Mouse (Mus musculus): Measurements from ENCODE around the gene Hist1h2bb. TPM values are rescaled to one million over a fixed set of nuclear protein-coding genes. Genes with fewer than 3 reads are reported as not detected.
"Not testable (repeated sequence)": the region's sequence is repeated elsewhere in the genome, so short reads cannot be mapped to it uniquely, and the experiment has no call there.

Gene Hist1h2bb
- total and polyA plus RNA-seq, 3 experiments: 3.2 to 2,278 TPM; not detected in 1

- Histone ChIP-seq H3K4me1 (ENCODE audit: control insufficient read depth in 1 of 2, insufficient read depth in 2 of 2, low read length in 2 of 2) (peaks cover 6 to 18% of the 10 kb centered on the region in 2 experiments), H3K9ac (ENCODE audit: control insufficient read depth, low read depth, low read length, poor library complexity, severe bottlenecking) (peak overlapping the region; percentile 85), H3K79me2 (ENCODE audit: control insufficient read depth, insufficient read depth, low read length, poor library complexity) (no peaks in the 10 kb centered on the region; the same call in 1 of the 2 replicates), H3K9me3 (replicated peaks; ENCODE audit: insufficient read depth, low read length) (no peaks in the 10 kb centered on the region), H3K27ac (ENCODE audit: control insufficient read depth, low read depth, low read length) (peak overlapping the region; percentile 93), H3K27me3 (ENCODE audit: control insufficient read depth in 1 of 2, insufficient read depth in 2 of 2, low read length in 2 of 2) (no peaks in the 10 kb centered on the region), H3K4me3 (ENCODE audit: control insufficient read depth in 1 of 2, insufficient read depth in 1 of 2, low read depth in 2 of 2, low read length in 2 of 2) (peak overlapping the region in 1 of 2 experiments; percentile 41; a peak in 2 of 4 replicates), H3K36me3 (ENCODE audit: control insufficient read depth in 1 of 2, insufficient read depth in 2 of 2, low read length in 2 of 2) (peaks cover 0 to 27% of the 10 kb centered on the region in 2 experiments; a peak in 2 of 4 replicates)
- DNase-seq (ENCODE audit: low read depth, low spot score): peak; percentile 85
- TF ChIP-seq USF2 (IDR thresholded peaks at IDR 0.05; ENCODE audit: borderline replicate concordance in 1 of 2, insufficient read depth in 1 of 2, low read depth in 1 of 2, low read length in 2 of 2) (no peak), TAL1 (IDR thresholded peaks at IDR 0.05; ENCODE audit: low read length) (peak; percentile 75)
These were observed 18.6 kb downstream of the Hist1h2bb start for GRCm38 (mm10) chr13:23765172-23765513.

- H3K9me3 ChIP-seq (replicated peaks; ENCODE audit: insufficient read depth, low read length): no peaks in the 10 kb centered on the region
- no peak overlapping the region for H3K9ac ChIP-seq (ENCODE audit: control insufficient read depth, low read depth, low read length, poor library complexity, severe bottlenecking)
- no peak overlapping the region for H3K4me3 ChIP-seq (ENCODE audit: control insufficient read depth in 1 of 2, insufficient read depth in 1 of 2, low read depth in 2 of 2, low read length in 2 of 2)
- no peaks in the 10 kb centered on the region; the same call in 1 of the 2 replicates for H3K79me2 ChIP-seq (ENCODE audit: control insufficient read depth, insufficient read depth, low read length, poor library complexity)
- no peak for DNase-seq (ENCODE audit: low read depth, low spot score)
- H3K27ac ChIP-seq (ENCODE audit: control insufficient read depth, low read depth, low read length): no peak overlapping the region
- peaks cover 6 to 18% of the 10 kb centered on the region in 2 experiments for H3K4me1 ChIP-seq (ENCODE audit: control insufficient read depth in 1 of 2, insufficient read depth in 2 of 2, low read length in 2 of 2)
- peaks cover 0 to 27% of the 10 kb centered on the region in 2 experiments; a peak in 2 of 4 replicates for H3K36me3 ChIP-seq (ENCODE audit: control insufficient read depth in 1 of 2, insufficient read depth in 2 of 2, low read length in 2 of 2)
- H3K27me3 ChIP-seq (ENCODE audit: control insufficient read depth in 1 of 2, insufficient read depth in 2 of 2, low read length in 2 of 2): no peaks in the 10 kb centered on the region
- TF ChIP-seq EP300 (IDR thresholded peaks at IDR 0.05; ENCODE audit: low read depth in 1 of 2, low read length in 2 of 2) (no peak), GABPA (IDR thresholded peaks at IDR 0.05; ENCODE audit: low read depth, low read length) (no peak), GATA1 (IDR thresholded peaks at IDR 0.05; ENCODE audit: low read depth, low read length) (no peak), KAT2A (conservative IDR thresholded peaks at IDR 0.05; ENCODE audit: low read depth, low read length) (no peak), MXI1 (IDR thresholded peaks at IDR 0.05; ENCODE audit: low read depth, low read length) (no peak), TBP (IDR thresholded peaks at IDR 0.05; ENCODE audit: low read depth, low read length) (no peak), POLR2AphosphoS2 (IDR thresholded peaks at IDR 0.05; ENCODE audit: low read length) (no peak)
These were observed 20.2 kb downstream of the Hist1h2bb start for GRCm38 (mm10) chr13:23766772-23767171.

GRCm38 (mm10) chr13:23768834-23769397, 22.4 kb downstream of the Hist1h2bb start:
- no peaks in the 10 kb centered on the region for H3K9me3 ChIP-seq (replicated peaks; ENCODE audit: insufficient read depth, low read length)
- peak overlapping the region; percentile 50 for H3K9ac ChIP-seq (ENCODE audit: control insufficient read depth, low read depth, low read length, poor library complexity, severe bottlenecking)
- H3K79me2 ChIP-seq (ENCODE audit: control insufficient read depth, insufficient read depth, low read length, poor library complexity): no peaks in the 10 kb centered on the region; the same call in 1 of the 2 replicates
- peak; percentile 73 for DNase-seq (ENCODE audit: low read depth, low spot score)
- TF ChIP-seq GATA1 (IDR thresholded peaks at IDR 0.05; ENCODE audit: low read depth, low read length) (peak; percentile 30; the same call in 1 of the 2 replicates), CHD2 (IDR thresholded peaks at IDR 0.05; ENCODE audit: low read length) (no peak), ZKSCAN1 (IDR thresholded peaks at IDR 0.05; ENCODE audit: low read depth, low read length) (no peak), MAFK (IDR thresholded peaks at IDR 0.05; ENCODE audit: borderline replicate concordance, low read depth, low read length) (no peak)
- H3K27me3 ChIP-seq (ENCODE audit: control insufficient read depth in 1 of 2, insufficient read depth in 2 of 2, low read length in 2 of 2): no peaks in the 10 kb centered on the region
- H3K4me3 ChIP-seq (ENCODE audit: control insufficient read depth in 1 of 2, insufficient read depth in 1 of 2, low read depth in 2 of 2, low read length in 2 of 2): peak overlapping the region in 1 of 2 experiments; percentile 15; a peak in 2 of 4 replicates
- peaks cover 6 to 18% of the 10 kb centered on the region in 2 experiments for H3K4me1 ChIP-seq (ENCODE audit: control insufficient read depth in 1 of 2, insufficient read depth in 2 of 2, low read length in 2 of 2)
- peaks cover 0 to 22% of the 10 kb centered on the region in 2 experiments; a peak in 2 of 4 replicates for H3K36me3 ChIP-seq (ENCODE audit: control insufficient read depth in 1 of 2, insufficient read depth in 2 of 2, low read length in 2 of 2)
- H3K27ac ChIP-seq (ENCODE audit: control insufficient read depth, low read depth, low read length): peak overlapping the region; percentile 75

GRCm38 (mm10) chr13:23769613-23770012, 23.1 kb downstream of the Hist1h2bb start, which contains the start of gene Trim38:
Gene Trim38, plus strand, starts transcription at chr13:23769913.
- peaks cover 6 to 13% of the 10 kb centered on the region in 2 experiments for H3K4me1 ChIP-seq (ENCODE audit: control insufficient read depth in 1 of 2, insufficient read depth in 2 of 2, low read length in 2 of 2)
- not testable (repeated sequence) for H3K9me3 ChIP-seq (replicated peaks; ENCODE audit: insufficient read depth, low read length); DNase-seq (ENCODE audit: low read depth, low spot score); H3K27me3 ChIP-seq (ENCODE audit: control insufficient read depth in 1 of 2, insufficient read depth in 2 of 2, low read length in 2 of 2); H3K79me2 ChIP-seq (ENCODE audit: control insufficient read depth, insufficient read depth, low read length, poor library complexity)
- H3K9ac ChIP-seq (ENCODE audit: control insufficient read depth, low read depth, low read length, poor library complexity, severe bottlenecking): peak within 1 kb of the TSS; percentile 50
- H3K4me3 ChIP-seq (ENCODE audit: control insufficient read depth in 1 of 2, insufficient read depth in 1 of 2, low read depth in 2 of 2, low read length in 2 of 2): peak within 1 kb of the TSS; percentile 15 to 39
- peaks cover 0 to 17% of the 10 kb centered on the region in 2 experiments; a peak in 2 of 4 replicates for H3K36me3 ChIP-seq (ENCODE audit: control insufficient read depth in 1 of 2, insufficient read depth in 2 of 2, low read length in 2 of 2)
- H3K27ac ChIP-seq (ENCODE audit: control insufficient read depth, low read depth, low read length): peak within 1 kb of the TSS; percentile 75

Measured in MEL (cell line).